Mouse (Mus musculus) CH12F3 (cell line): ENCODE measurements around the gene Gm136.

Source experiments
- in situ Hi-C: fragments of 300-500 bp; cut with MboI; formaldehyde crosslinking; loops from 2 replicates; pipeline ENCODE4 v1.14.3; 2020; ENCODE audit warnings: low sequenced_read_pairs

The Gm136 gene

DNA sequence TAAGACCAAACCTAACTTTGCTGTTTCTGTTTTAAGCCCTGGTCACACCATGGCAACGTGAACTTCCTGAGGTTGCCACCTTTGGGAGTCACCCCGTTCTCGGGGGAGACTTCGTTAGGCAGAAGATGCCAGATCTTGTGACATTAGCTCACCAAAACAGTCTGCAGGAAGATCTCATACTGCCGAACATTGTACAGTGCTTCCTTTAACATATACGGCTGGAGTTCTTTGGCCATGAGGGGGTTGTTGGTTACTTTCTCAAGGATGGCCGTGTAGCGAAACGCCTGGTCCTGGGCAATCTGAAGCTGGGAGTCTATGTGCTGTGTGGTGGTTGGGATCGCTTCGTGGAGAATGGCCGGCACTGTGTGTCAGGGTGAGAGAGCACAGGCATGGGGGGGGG is 36.6 kb downstream of the Gm136 start:
- in situ Hi-C loops, result no loop called here

DNA sequence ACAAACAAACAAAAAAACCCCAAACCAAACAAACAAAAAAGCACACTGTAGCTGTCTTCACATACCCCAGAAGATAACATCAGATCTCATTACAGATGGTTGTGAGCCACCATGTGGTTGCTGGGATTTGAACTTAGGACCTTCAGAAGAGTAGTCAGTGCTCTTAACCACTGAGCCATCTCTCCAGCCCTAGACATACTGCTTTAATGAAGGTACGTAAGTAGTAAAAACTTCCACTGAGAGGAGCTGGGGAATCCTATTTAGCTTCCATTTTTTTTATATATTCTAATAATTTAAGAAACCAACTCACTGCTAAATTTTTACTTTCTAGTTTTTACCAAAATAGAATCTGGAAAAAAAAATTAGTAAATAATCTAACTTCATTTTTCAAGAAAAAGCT is 41.0 kb downstream of the Gm136 start:
- in situ Hi-C loops, result no loop called here

DNA sequence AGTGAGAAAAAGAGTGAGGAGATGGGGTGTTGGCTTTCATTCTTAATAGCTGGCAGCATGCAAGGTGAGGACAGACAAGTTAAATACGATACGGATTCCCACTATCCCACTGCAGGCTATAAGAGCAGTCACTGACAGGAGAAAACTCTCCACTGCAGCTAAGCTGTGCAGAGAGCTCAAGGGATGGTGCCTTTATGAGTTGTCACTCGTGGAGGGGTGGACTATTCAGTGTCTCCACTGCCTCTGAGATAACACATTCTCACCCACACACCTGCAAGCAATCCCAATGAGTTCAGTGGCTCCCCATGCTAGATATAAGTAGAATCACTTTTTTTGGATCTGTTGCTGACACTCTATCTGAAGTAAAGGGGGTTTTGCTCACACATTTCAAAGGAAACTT is 47.9 kb downstream of the Gm136 start:
- in situ Hi-C loops, result no loop called here

DNA sequence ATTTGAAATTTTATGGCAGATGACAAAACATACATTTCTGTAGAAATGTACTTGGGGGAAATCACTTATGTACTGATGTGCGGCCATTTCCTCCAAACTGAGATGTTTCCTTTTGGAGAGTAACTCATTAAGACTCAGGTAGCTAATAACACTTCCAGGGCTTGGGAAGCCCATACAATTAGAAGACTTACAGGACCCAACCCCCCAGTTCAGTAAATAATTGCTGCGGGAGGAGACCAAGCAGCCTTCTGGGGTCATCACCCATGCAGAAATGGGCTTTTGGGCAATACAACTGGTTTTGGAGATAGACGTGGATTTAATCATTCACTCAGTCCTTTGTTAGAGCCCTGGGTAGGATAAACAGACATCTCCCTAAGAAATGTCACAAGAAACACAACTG is 48.8 kb downstream of the Gm136 start:
- in situ Hi-C loops, result no loop called here

DNA sequence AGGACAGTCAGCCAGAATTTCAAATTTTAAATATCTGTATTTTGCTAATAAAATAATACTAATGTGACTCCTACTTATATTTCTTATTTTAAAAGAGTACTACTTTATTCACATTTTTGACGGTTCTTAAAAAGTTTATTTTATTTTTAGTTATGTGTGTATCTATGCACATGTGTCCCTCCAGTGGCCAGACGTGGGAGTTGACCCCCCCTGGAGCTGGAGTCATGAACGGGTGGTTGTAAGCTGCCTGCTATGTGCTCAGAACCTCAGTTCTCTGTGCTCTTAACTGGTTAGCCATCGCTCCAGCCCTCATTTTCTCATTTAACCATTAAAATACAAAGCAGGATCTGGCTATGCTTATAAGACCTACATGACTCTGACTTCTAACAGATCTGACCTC is 53.0 kb downstream of the Gm136 start:
- in situ Hi-C loops, result no loop called here

DNA sequence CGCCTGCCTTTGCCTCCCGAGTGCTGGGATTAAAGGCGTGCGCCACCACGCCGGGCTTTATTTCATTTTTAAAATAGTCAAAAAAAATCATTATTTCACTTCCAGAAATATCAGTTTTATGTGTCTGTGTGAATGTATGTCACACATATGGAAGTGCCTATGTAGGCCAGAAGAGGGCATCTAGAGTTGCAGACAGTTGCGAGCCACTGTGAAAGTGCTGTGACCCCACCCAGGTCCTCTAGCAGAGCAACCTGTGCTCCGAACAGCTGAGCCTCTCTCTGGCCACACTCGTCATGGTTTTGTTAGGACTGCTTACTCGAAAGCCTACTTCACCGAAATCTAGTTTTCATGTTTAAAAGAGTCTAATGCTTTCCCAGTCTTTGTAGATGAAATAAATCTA is 53.8 kb downstream of the Gm136 start:
- in situ Hi-C loops, result no loop called here

DNA sequence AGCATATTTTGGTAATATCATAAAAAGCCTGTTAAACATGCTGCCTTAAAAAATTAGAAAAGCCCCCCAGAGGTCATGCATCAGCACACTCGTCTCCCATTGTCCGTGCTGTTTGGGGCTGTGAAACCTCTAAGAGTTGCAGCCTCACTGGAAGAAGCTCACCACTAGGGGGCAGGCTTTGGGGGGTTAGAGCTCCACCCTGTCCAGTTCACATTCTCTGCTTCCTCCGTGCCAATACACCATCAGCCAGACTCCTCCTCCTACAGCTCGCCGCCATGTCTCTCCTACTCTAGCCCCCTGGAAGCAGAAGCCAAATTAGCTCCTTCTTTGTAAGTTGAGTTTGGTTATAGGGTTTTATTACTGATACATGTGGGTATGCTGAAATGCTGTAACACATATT is 54.5 kb downstream of the Gm136 start:
- in situ Hi-C loops, result no loop called here
